Mouse (Mus musculus) monocyte, adult 2 months (primary cell): ENCODE measurements around the gene Castor1.

Experiments
- DNase-seq, 2 experiments: peaks; one replicate each; pipeline ENCODE4 v3.0.0; 2022; ENCODE audit warnings: low spot score in 2 of 2, low read depth in 1 of 2

The Castor1 gene

GRCm38 (mm10) chr11:4261188-4261494 lies 43.1 kb downstream of the Castor1 start:
- peak; percentile 68 to 77 for DNase-seq

- DNase-seq: no peak
Measured at GRCm38 (mm10) chr11:4261969-4262368, 43.9 kb downstream of the Castor1 start.

GRCm38 (mm10) chr11:4262847-4263246 lies 44.8 kb downstream of the Castor1 start:
- DNase-seq: no peak

- no peak for DNase-seq
Measured at GRCm38 (mm10) chr11:4263296-4263695, 45.3 kb downstream of the Castor1 start.

- no peak for DNase-seq
Measured at GRCm38 (mm10) chr11:4264066-4264465, 46.0 kb downstream of the Castor1 start.

GRCm38 (mm10) chr11:4266271-4267201 lies 48.5 kb downstream of the Castor1 start:
- peak in 1 of 2 experiments; percentile 25 for DNase-seq

- DNase-seq: no peak
Measured at GRCm38 (mm10) chr11:4267202-4267578, 49.2 kb downstream of the Castor1 start.

GRCm38 (mm10) chr11:4268500-4268899 lies 50.5 kb downstream of the Castor1 start:
- DNase-seq: no peak

- DNase-seq: no peak
Measured at GRCm38 (mm10) chr11:4270744-4271459, 52.9 kb downstream of the Castor1 start.

- DNase-seq: no peak
Measured at GRCm38 (mm10) chr11:4271544-4271943, 53.5 kb downstream of the Castor1 start.
